Mouse (Mus musculus) left cerebral cortex, postnatal 25 days (tissue): ENCODE results near the gene Lrriq1. TPM values are rescaled to one million over a fixed set of nuclear protein-coding genes. Genes with fewer than 3 reads are reported as not detected.

Experiments
- DNase-seq, 2 experiments: peaks; one replicate each; pipeline ENCODE4 v3.0.0; 2022; ENCODE audit warnings: low spot score in 2 of 2, mixed read lengths in 1 of 2
- intact Hi-C: fragments of 180-260 bp; cut with DNase I; formaldehyde crosslinking; loops from one replicate; pipeline ENCODE4 v1.15.1; 2025
- total RNA-seq, 2 experiments: library from RNA; stranded (reverse); gene quantifications; 2 replicates each; pipeline ENCODE4 v1.2.3; 2021

Gene Lrriq1
- total RNA-seq, 2 experiments from 2014 or later, result 3.8 to 4.9 TPM

DNA sequence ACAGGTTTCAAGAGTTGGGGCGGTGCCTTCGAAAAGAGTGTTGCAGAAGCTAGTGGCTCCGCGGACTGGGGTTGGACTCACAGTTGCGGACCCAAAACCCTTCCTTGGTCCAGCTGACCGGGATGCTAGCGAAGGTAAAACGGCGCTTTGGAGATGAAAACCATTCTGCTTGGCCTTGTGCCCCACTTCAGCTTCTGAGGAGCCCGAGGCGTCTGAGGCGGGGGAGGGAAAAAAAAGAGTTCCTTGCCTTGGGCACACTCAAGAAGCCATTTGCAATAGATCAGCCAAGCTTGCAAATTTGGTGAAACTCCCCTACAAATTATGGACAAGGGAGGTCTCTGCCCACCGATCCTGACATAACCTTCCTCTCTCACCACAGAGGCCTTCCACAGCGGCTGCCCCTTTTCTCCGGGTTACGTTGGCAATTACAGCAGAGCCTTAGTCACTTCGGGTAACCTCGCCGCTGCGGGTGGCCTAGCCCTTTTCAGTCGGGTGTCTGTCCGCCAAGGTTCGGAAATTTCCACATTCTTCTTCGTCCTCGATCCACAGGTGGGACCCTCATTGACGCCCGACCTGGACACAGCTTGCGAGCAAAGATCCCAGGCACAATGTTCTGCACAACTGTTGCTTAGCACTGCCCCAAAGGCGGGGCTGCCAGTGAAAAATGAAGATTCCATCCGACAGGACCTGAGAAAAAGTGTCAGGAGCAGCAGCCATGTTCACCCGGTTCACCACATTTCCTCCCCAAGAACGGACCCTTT is 206.2 kb downstream of the Lrriq1 start, which contains the start of gene Alx1:
TSS of gene Alx1 (minus strand) at position 486 of the 761 bp plus-strand sequence.
- intact Hi-C loops, result no loop called here
- DNase-seq, result no peak

GRCm38 (mm10) chr10:103029132-103029729 is 206.9 kb downstream of the Lrriq1 start:
- intact Hi-C loops, result no loop called here
- peak in 1 of 2 experiments; percentile 11 for DNase-seq

GRCm38 (mm10) chr10:103028253-103029131 is 207.6 kb downstream of the Lrriq1 start:
- intact Hi-C loops, result no loop called here
- peak in 1 of 2 experiments; percentile 1 for DNase-seq

DNA sequence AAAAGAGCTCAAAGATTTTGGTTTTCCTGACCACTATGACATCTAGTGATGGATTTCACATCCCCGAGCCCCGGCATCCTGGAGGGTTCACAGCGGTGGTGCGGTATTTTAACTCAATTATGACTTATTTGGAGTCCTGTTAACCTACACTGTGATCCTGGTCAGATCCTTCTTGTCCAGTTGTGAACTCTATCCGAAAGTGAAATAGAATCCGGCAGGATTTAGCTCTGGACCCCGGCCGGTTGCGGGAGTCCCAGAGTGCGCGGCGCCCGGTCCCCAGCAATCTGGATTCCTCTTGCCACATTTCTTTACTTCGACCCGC is 208.2 kb downstream of the Lrriq1 start:
- DNase-seq, result peak in 1 of 2 experiments; percentile 10
- intact Hi-C loops, result no loop called here

DNA sequence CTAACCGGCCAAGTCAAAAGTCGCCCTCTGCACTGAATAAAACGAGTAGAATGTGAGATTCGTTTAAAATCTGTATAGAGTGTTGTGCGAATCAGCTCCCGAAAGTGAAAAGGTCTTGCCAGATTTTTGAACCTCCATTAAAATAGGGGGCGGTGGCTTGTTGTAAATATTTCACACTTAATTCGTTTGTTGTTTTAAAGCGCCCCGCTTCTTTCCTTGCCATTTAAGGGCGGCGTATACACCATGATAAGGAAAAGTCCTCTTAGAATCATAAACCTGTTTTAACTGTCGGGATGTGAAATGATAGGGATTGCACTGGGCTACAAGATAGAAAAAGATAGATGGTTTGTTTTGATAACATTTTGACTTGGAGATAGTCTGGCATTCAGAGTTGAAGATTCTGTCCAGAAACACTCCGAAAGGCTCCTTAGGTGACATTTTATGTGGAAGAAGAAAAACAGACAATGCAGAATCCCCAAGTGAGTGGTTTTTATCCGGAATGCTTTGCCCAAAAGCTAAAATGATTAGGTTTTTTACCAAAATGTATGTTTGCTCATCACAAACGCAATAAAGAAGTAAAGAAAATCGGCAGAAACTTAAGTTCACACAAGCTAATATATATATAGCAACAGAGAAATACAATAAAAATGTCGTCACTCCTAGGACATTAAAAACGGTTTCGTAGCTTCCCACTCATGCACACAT is 208.7 kb downstream of the Lrriq1 start:
- peak in 1 of 2 experiments; percentile 31 for DNase-seq
- intact Hi-C loops, result no loop called here

DNA sequence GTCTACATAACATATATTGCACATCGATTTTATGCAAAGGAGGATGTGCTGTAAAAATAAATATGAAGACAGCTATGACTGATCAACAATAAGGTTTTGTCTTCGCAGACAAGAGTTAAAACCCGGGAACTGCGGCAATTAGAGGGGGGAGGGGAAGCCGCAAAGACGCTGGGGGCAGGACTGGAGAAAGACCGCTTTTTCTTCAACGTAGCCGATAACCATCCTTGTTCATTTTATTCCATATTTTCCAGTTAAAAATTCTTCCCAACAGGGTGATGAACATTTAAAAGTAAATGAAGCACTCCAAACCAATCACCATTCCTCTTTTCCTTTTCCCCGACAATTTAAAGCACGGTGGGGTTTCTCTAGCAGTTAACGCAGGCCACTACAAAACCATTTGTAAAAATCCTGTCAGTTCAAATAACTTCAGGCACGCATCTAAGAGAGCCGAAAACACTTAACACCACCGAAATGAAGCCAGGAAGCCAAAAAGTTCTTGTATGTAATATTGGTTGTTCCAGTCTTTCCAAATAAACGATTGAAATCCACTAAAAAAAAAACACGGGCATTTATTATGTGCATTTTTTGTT is 209.4 kb downstream of the Lrriq1 start:
- DNase-seq, result peak in 1 of 2 experiments; percentile 21
- intact Hi-C loops, result no loop called here

GRCm38 (mm10) chr10:103002556-103002955 is 233.6 kb downstream of the Lrriq1 start:
- no peak for DNase-seq
- intact Hi-C loops, result no loop called here

DNA sequence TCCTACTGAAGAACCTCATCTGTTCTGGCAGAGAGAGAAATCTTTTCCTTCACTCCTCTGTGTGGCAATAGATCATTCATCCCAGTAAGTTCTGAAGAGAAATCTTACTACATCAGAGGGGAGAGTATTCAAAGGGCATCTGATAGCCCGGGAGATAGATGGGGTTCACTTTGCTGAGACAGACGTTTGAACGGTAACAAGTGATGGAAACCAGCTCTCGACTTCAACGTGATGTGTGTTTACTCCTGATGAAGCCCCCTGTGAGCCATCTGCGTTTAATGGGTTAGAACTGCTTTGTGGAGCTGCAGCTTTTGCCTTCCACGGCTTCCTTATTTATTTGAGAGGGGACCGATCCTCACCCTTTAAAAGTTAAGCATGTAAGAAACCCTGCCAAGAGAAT is 235.2 kb downstream of the Lrriq1 start:
- DNase-seq, result no peak
- intact Hi-C loops, result no loop called here

DNA sequence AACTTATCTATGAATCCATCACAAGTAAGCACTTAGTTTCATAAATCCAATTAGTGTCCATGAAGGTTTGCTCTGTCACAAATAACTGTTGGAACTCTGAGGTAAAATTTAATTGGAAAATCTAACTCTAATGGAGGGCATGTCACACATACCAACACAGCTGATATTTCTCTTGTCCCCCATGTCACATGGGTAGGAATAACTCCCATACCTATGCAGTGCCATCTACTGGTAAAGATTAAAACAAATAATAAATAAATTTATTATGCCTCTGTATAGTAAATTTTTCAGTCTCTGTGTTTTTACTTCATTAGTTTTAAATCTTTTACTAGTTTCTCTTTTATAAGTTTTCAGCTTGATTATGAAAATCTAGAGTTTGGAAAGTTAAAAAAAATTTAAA is 236.5 kb downstream of the Lrriq1 start:
- DNase-seq, result no peak
- intact Hi-C loops, result no loop called here

Other genes with a start within 250 kb of the Lrriq1 start
- gene Alx1, start 206.1 kb downstream of the Lrriq1 start, total RNA-seq, result not detected
- gene Slc6a15, start 131.5 kb upstream of the Lrriq1 start, total RNA-seq, result 10 to 100 TPM; 45.3 to 48.3 TPM